Mouse (Mus musculus) C2C12 (cell line): Measurements from ENCODE around the gene Zfp365.
A peak's percentile ranks its signal among the peaks of the same experiment; 100 is the strongest.

Experiments used
- CEBPB ChIP-seq: IDR thresholded peaks from one replicate; pipeline ENCODE4 v1.6.1; 2011; ENCODE audit warnings: low read depth, mild to moderate bottlenecking, control low read depth, moderate library complexity
- CTCF ChIP-seq: IDR thresholded peaks from one replicate; pipeline ENCODE4 v1.5.1; 2011; ENCODE audit not compliant: control insufficient read depth, insufficient read depth, insufficient read length
- MYOD1 ChIP-seq: IDR thresholded peaks from one replicate; pipeline ENCODE4 v1.6.1; 2011; ENCODE audit warnings: low read depth; ENCODE audit not compliant: control insufficient read depth, insufficient read length

- TF ChIP-seq CTCF (no peak), CEBPB (peak; percentile 99), MYOD1 (no peak)
Observed at GRCm38 (mm10) chr10:67898949-67899675, 13.3 kb downstream of the Zfp365 start.
